Mouse (Mus musculus) megakaryocyte, embryonic 14.5 days (primary cell): ENCODE measurements around the gene Sdsl. TPM values are rescaled to one million over a fixed set of nuclear protein-coding genes. Genes with fewer than 3 reads are reported as not detected.

ENCODE experiments used
- H3K27me3 ChIP-seq: replicated peaks from 2 replicates; pipeline ENCODE3; 2012; ENCODE audit warnings: inconsistent platforms
- H3K36me3 ChIP-seq: replicated peaks from 2 replicates; pipeline ENCODE3; 2012; ENCODE audit warnings: low read length, inconsistent platforms, mixed read lengths
- H3K4me1 ChIP-seq: 2 replicates; pipeline ENCODE4 v1.6.1; 2012; ENCODE audit warnings: inconsistent platforms
- H3K4me3 ChIP-seq: replicated peaks from 2 replicates; pipeline ENCODE3; 2012; ENCODE audit warnings: moderate library complexity, mild to moderate bottlenecking, inconsistent platforms
- H3K9me3 ChIP-seq: 2 replicates; pipeline ENCODE4 v1.6.1; 2012; ENCODE audit warnings: inconsistent platforms
- FLI1 ChIP-seq: IDR thresholded peaks from 2 replicates; pipeline ENCODE4 v1.6.1; 2012; ENCODE audit warnings: low read length, inconsistent platforms, mixed read lengths
- GATA1 ChIP-seq: IDR thresholded peaks from 3 replicates; pipeline ENCODE4 v1.6.1; 2012; ENCODE audit warnings: mixed read lengths, low read length, inconsistent platforms, borderline replicate concordance
- polyA plus RNA-seq: library from polyadenylated mRNA; stranded (reverse); fragments of >175 nt; gene quantifications from 2 replicates; pipeline ENCODE4 v1.2.3, GENCODE M21; 2012; ENCODE audit warnings: low replicate concordance; ENCODE audit not compliant: insufficient read depth

Sdsl gene
- polyA plus RNA-seq, 1 experiment: 1.3 TPM

DNA sequence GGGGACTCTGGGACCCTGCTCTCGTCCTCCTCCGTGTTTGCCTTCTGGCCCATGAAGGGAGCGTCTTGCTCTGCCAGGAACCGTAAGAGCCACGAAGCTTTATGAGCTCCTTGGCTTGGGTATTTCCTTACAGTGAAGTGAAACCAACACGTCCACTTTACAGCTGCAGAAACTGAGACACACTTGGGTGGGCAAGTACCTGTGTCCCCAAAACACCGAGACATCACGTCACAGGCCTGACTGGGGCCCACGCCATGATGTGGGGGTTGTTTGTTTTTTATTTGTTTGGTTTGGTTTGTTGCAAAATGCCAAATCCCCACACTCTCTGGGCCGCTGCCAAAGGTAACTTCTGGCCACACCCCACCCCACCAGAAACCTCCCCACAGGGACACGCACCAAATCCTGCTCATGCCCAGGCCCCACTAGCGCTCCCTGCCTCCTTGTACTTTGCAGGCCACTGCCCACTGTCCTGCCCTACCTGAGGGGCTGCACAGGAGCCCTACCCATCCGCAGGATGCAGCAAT is 23.2 kb upstream of the Sdsl start:
- peaks cover 74% of the 10 kb centered on the region for H3K36me3 ChIP-seq
- TF ChIP-seq FLI1 (no peak), GATA1 (no peak)
- peaks cover 2% of the 10 kb centered on the region for H3K27me3 ChIP-seq
- no peaks in the 10 kb centered on the region for H3K9me3 ChIP-seq
- H3K4me3 ChIP-seq: no peak overlapping the region
- peaks cover 6% of the 10 kb centered on the region; the same call in 1 of the 2 replicates for H3K4me1 ChIP-seq

DNA sequence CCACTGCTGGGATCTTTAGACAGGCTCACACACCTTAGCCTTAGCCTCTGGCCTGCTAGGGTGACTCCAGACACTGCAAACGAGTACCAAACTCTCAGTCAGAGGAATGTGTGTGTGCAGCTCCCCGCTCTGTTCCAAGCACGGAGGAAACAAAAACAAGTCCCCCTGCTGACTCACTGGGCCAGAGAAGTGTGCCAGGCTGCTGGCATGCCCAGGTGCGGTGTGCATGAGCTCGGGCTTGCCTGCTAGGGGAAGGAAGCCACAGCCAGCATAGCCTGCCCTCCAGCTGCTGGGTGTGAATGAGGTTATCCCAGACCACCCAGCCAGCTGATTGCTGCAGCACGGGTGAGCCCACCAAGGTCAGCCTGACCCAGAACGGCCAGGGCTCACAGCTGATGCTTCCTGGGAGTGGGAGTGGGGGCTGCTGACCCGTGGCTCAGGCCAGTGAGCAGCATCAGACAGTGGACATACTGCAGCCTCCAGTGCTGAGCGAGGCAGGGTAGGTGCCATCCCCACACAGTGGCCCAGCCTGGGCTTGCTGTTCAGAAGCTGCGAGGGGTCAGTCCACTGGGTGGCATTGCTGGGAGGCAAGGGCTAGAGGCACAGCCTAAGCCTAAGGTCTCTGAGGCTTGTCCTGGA is 22.6 kb upstream of the Sdsl start:
- peaks cover 2% of the 10 kb centered on the region for H3K27me3 ChIP-seq
- TF ChIP-seq FLI1 (no peak), GATA1 (no peak)
- H3K4me3 ChIP-seq: no peak overlapping the region
- H3K36me3 ChIP-seq: peaks cover 80% of the 10 kb centered on the region
- peaks cover 6% of the 10 kb centered on the region; the same call in 1 of the 2 replicates for H3K4me1 ChIP-seq
- no peaks in the 10 kb centered on the region for H3K9me3 ChIP-seq

GRCm38 (mm10) chr5:120493873-120494395 is 21.3 kb upstream of the Sdsl start:
- no peak for TF ChIP-seq FLI1
- TF ChIP-seq GATA1: no peak
- peaks cover 76% of the 10 kb centered on the region for H3K36me3 ChIP-seq

GRCm38 (mm10) chr5:120493440-120493839 is 20.8 kb upstream of the Sdsl start:
- H3K36me3 ChIP-seq: peaks cover 76% of the 10 kb centered on the region

More at GRCm38 (mm10) chr5:120493873-120494395, 21.3 kb upstream of the Sdsl start:
- Histone ChIP-seq H3K4me3 (peak overlapping the region; percentile 20), H3K4me1 (no peaks in the 10 kb centered on the region; the same call in 1 of the 2 replicates), H3K9me3 (no peaks in the 10 kb centered on the region), H3K27me3 (peaks cover 2% of the 10 kb centered on the region)

GRCm38 (mm10) chr5:120492437-120492836 is 19.8 kb upstream of the Sdsl start:
- TF ChIP-seq FLI1 (no peak), GATA1 (no peak)
- peaks cover 82% of the 10 kb centered on the region for H3K36me3 ChIP-seq
- H3K4me3 ChIP-seq: no peak overlapping the region
- H3K9me3 ChIP-seq: no peaks in the 10 kb centered on the region
- peaks cover 2% of the 10 kb centered on the region for H3K27me3 ChIP-seq
- no peaks in the 10 kb centered on the region; the same call in 1 of the 2 replicates for H3K4me1 ChIP-seq

More at GRCm38 (mm10) chr5:120493440-120493839, 20.8 kb upstream of the Sdsl start:
- H3K4me1 ChIP-seq: no peaks in the 10 kb centered on the region; the same call in 1 of the 2 replicates
- TF ChIP-seq GATA1 (no peak), FLI1 (no peak)
- peak overlapping the region; percentile 20 for H3K4me3 ChIP-seq
- H3K27me3 ChIP-seq: peaks cover 2% of the 10 kb centered on the region
- no peaks in the 10 kb centered on the region for H3K9me3 ChIP-seq

- Histone ChIP-seq H3K4me1 (no peaks in the 10 kb centered on the region; the same call in 1 of the 2 replicates), H3K27me3 (peaks cover 2% of the 10 kb centered on the region), H3K9me3 (no peaks in the 10 kb centered on the region), H3K36me3 (peaks cover 86% of the 10 kb centered on the region), H3K4me3 (no peak overlapping the region)
- no peak for TF ChIP-seq GATA1
- no peak for TF ChIP-seq FLI1
These were observed 18.1 kb upstream of the Sdsl start for GRCm38 (mm10) chr5:120490679-120491192.

DNA sequence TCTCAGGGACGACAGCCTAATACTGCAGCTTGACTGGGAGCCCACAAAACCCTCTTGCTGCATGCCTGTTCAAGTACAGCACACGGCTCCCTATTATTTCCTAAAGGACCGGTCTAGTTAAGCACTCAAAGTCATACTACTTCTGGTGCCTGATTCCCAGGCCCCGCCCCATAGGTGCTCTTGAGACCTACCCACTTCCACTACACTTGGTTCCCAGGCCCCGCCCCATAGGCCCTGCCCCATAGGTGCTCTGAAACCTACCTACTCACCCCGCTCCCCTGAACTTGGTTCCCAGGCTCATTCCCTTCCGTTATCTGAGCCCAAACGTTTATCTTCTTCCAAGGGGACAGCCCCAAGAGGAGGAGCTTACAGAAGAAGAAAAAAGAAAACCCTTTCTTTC is 15.2 kb upstream of the Sdsl start:
- Histone ChIP-seq H3K9me3 (no peaks in the 10 kb centered on the region), H3K4me3 (no peak overlapping the region), H3K36me3 (peaks cover 77% of the 10 kb centered on the region), H3K27me3 (no peaks in the 10 kb centered on the region), H3K4me1 (no peaks in the 10 kb centered on the region)
- TF ChIP-seq GATA1 (no peak), FLI1 (no peak)

GRCm38 (mm10) chr5:120483399-120483798 is 10.8 kb upstream of the Sdsl start:
- 0 out of 2 replicates have a peak, but pooled peaks cover 5% of the 10 kb centered on the region for H3K9me3 ChIP-seq
- TF ChIP-seq GATA1: no peak
- no peak for TF ChIP-seq FLI1
- H3K4me1 ChIP-seq: peaks cover 7% of the 10 kb centered on the region; the same call in 1 of the 2 replicates
- H3K4me3 ChIP-seq: no peak overlapping the region
- H3K36me3 ChIP-seq: peaks cover 46% of the 10 kb centered on the region
- peaks cover 32% of the 10 kb centered on the region for H3K27me3 ChIP-seq

DNA sequence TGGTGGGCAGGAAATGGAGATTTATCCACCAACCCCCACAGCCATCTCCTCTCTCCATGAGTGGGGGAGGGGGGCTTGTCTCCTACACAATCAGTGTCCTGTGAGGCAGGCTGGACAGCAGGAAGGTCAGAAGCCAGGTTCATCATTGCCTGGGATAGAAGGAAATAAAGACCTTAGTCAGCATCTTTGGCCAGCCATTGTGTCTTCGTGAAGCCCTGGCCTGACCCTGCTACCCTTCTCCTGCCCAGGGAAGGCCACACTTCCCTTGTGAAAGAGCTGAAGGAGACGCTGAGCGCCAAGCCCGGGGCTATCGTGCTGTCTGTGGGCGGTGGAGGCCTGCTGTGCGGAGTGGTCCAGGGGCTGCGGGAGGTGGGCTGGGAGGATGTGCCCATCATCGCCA is 8.6 kb upstream of the Sdsl start:
- Histone ChIP-seq H3K4me3 (no peak overlapping the region), H3K4me1 (peaks cover 11% of the 10 kb centered on the region), H3K36me3 (peaks cover 24% of the 10 kb centered on the region), H3K27me3 (peaks cover 52% of the 10 kb centered on the region), H3K9me3 (0 out of 2 replicates have a peak, but pooled peaks cover 5% of the 10 kb centered on the region)
- no peak for TF ChIP-seq GATA1
- no peak for TF ChIP-seq FLI1

GRCm38 (mm10) chr5:120479538-120479937 is 6.9 kb upstream of the Sdsl start:
- TF ChIP-seq GATA1: no peak
- TF ChIP-seq FLI1: no peak
- peaks cover 65% of the 10 kb centered on the region for H3K27me3 ChIP-seq
- no peak overlapping the region for H3K4me3 ChIP-seq
- peaks cover 7% of the 10 kb centered on the region for H3K36me3 ChIP-seq
- H3K4me1 ChIP-seq: peaks cover 14% of the 10 kb centered on the region
- H3K9me3 ChIP-seq: 0 out of 2 replicates have a peak, but pooled peaks cover 5% of the 10 kb centered on the region
